Mouse (Mus musculus): ENCODE measurements around the gene Pglyrp2.

- TF ChIP-seq CTCF (IDR thresholded peaks at IDR 0.05; ENCODE audit: low read depth, low read length) (no peak), EP300 (IDR thresholded peaks at IDR 0.05; ENCODE audit: insufficient read depth, low read depth, low read length) (no peak), POLR2A (IDR thresholded peaks at IDR 0.05; ENCODE audit: insufficient read depth, low read length) (no peak)
These were observed 30.2 kb upstream of the Pglyrp2 start for GRCm38 (mm10) chr17:32454188-32454587.
